Mouse (Mus musculus) liver, embryonic 13.5 days (tissue): ENCODE data around the gene Fyco1. TPM values are rescaled to one million over a fixed set of nuclear protein-coding genes. Genes with fewer than 3 reads are reported as not detected.
"Not testable (repeated sequence)": the region's sequence is repeated elsewhere in the genome, so short reads cannot be mapped to it uniquely, and the experiment has no call there.

Source experiments
- ATAC-seq: fragments of 200-750 bp; cut with Nextera tagmentation; 2 replicates; pipeline ENCODE4 v1.8.0; 2017; ENCODE audit warnings: low read depth, mild to moderate bottlenecking, moderate number of reproducible peaks, moderate library complexity
- DNase-seq: peaks from one replicate; pipeline ENCODE4 v3.0.0; 2022
- H3K27ac ChIP-seq: fragments of 300-500 bp; sonication (generic); 2 replicates; pipeline ENCODE4 v1.5.1; 2015; ENCODE audit warnings: moderate library complexity, mild to moderate bottlenecking, inconsistent platforms
- H3K27me3 ChIP-seq: fragments of 300-500 bp; sonication (generic); 2 replicates; pipeline ENCODE4 v1.6.1; 2015; ENCODE audit warnings: mild to moderate bottlenecking, inconsistent platforms
- H3K36me3 ChIP-seq: fragments of 300-500 bp; sonication (generic); 2 replicates; pipeline ENCODE4 v1.6.1; 2015; ENCODE audit warnings: mild to moderate bottlenecking, inconsistent platforms
- H3K4me1 ChIP-seq: fragments of 300-500 bp; sonication (generic); replicated peaks from 2 replicates; pipeline ENCODE4 v1.6.1; 2015; ENCODE audit warnings: inconsistent platforms
- H3K4me2 ChIP-seq: fragments of 300-500 bp; sonication (generic); 2 replicates; pipeline ENCODE4 v1.6.1; 2015; ENCODE audit warnings: inconsistent platforms, mild to moderate bottlenecking, moderate library complexity
- H3K4me3 ChIP-seq: fragments of 300-500 bp; sonication (generic); replicated peaks from 2 replicates; pipeline ENCODE4 v1.5.1; 2015; ENCODE audit warnings: mild to moderate bottlenecking, inconsistent platforms
- H3K9ac ChIP-seq: fragments of 300-500 bp; sonication (generic); 2 replicates; pipeline ENCODE4 v1.6.1; 2015; ENCODE audit warnings: mild to moderate bottlenecking, inconsistent platforms
- H3K9me3 ChIP-seq: fragments of 300-500 bp; sonication (generic); replicated peaks from 2 replicates; pipeline ENCODE4 v1.6.1; 2016; ENCODE audit warnings: inconsistent platforms
- WGBS: fragments of 180-500 bp; shearing (Covaris S2); methylation state at CpG from one replicate; pipeline ENCODE4 v1.1.7; 2015; ENCODE audit not compliant: insufficient replicate concordance; 5-methylcytosine and 5-hydroxymethylcytosine counted together
- polyA plus RNA-seq: library from polyadenylated mRNA; unstranded; fragments of >200 nt; fragmentation: Nextera tagmentation; extraction: Ambion mirVana; gene quantifications from 2 replicates; pipeline ENCODE4 v1.2.1, GENCODE M21; 2015

Gene Fyco1
- polyA plus RNA-seq, 1 experiment from 2014 or later = 3.4 TPM

- 39% methylated on average over 1 of the region's 1 CpGs for WGBS
- no peak for ATAC-seq
- H3K9me3 ChIP-seq = no peaks in the 10 kb centered on the region
Measured at GRCm38 (mm10) chr9:123768443-123768842, 83.3 kb downstream of the Fyco1 start.

GRCm38 (mm10) chr9:123766996-123767395, 84.7 kb downstream of the Fyco1 start:
- H3K36me3 ChIP-seq = no peaks in the 10 kb centered on the region
- H3K27me3 ChIP-seq = no peaks in the 10 kb centered on the region
- no peak overlapping the region for H3K4me2 ChIP-seq
- 64% methylated on average over 3 of the region's 3 CpGs for WGBS
- DNase-seq = no peak
- no peaks in the 10 kb centered on the region for H3K4me1 ChIP-seq
- H3K4me3 ChIP-seq = no peak overlapping the region
- H3K9me3 ChIP-seq = no peaks in the 10 kb centered on the region
- no peak overlapping the region for H3K27ac ChIP-seq
- ATAC-seq = no peak
- no peak overlapping the region for H3K9ac ChIP-seq

More at GRCm38 (mm10) chr9:123768443-123768842, 83.3 kb downstream of the Fyco1 start:
- Histone ChIP-seq H3K27me3 (no peaks in the 10 kb centered on the region), H3K9ac (no peak overlapping the region), H3K36me3 (no peaks in the 10 kb centered on the region), H3K4me2 (no peak overlapping the region), H3K4me3 (no peak overlapping the region), H3K27ac (no peak overlapping the region), H3K4me1 (no peaks in the 10 kb centered on the region)
- no peak for DNase-seq

- Histone ChIP-seq H3K4me1 (no peaks in the 10 kb centered on the region), H3K27me3 (no peaks in the 10 kb centered on the region), H3K4me2 (no peak overlapping the region), H3K4me3 (no peak overlapping the region), H3K9me3 (no peaks in the 10 kb centered on the region), H3K27ac (no peak overlapping the region), H3K36me3 (no peaks in the 10 kb centered on the region), H3K9ac (no peak overlapping the region)
- no peak for ATAC-seq
- 51% methylated on average over 3 of the region's 3 CpGs for whole genome bisulfite sequencing
- DNase-seq = no peak
Measured at GRCm38 (mm10) chr9:123763771-123764170, 87.9 kb downstream of the Fyco1 start.

- no peak overlapping the region for H3K9ac ChIP-seq
- WGBS = 79% methylated on average over 4 of the region's 4 CpGs
- DNase-seq = no peak
- no peak for ATAC-seq
- H3K27ac ChIP-seq = no peak overlapping the region
- no peaks in the 10 kb centered on the region for H3K4me1 ChIP-seq
- no peaks in the 10 kb centered on the region for H3K36me3 ChIP-seq
- H3K4me3 ChIP-seq = no peak overlapping the region
- H3K27me3 ChIP-seq = no peaks in the 10 kb centered on the region
- H3K4me2 ChIP-seq = no peak overlapping the region
- no peaks in the 10 kb centered on the region for H3K9me3 ChIP-seq
Measured at GRCm38 (mm10) chr9:123762886-123763285, 88.8 kb downstream of the Fyco1 start.

- H3K4me3 ChIP-seq = no peak overlapping the region
- DNase-seq (no peak), ATAC-seq (no peak)
- no peaks in the 10 kb centered on the region for H3K36me3 ChIP-seq
- no peak overlapping the region for H3K9ac ChIP-seq
- no peak overlapping the region for H3K27ac ChIP-seq
- H3K9me3 ChIP-seq = no peaks in the 10 kb centered on the region
- 69% methylated on average over 3 of the region's 3 CpGs for WGBS
- no peaks in the 10 kb centered on the region for H3K4me1 ChIP-seq
- no peak overlapping the region for H3K4me2 ChIP-seq
- H3K27me3 ChIP-seq = no peaks in the 10 kb centered on the region
Measured at GRCm38 (mm10) chr9:123760806-123761205, 90.9 kb downstream of the Fyco1 start.

- Histone ChIP-seq H3K27me3 (no peaks in the 10 kb centered on the region), H3K27ac (no peak overlapping the region), H3K4me3 (no peak overlapping the region), H3K9me3 (no peaks in the 10 kb centered on the region), H3K4me2 (no peak overlapping the region), H3K36me3 (no peaks in the 10 kb centered on the region), H3K4me1 (no peaks in the 10 kb centered on the region), H3K9ac (no peak overlapping the region)
- DNase-seq (no peak), ATAC-seq (no peak)
- 57% methylated on average over 4 of the region's 4 CpGs for WGBS
Measured at GRCm38 (mm10) chr9:123758645-123759044, 93.1 kb downstream of the Fyco1 start.

- Histone ChIP-seq H3K4me1 (no peaks in the 10 kb centered on the region), H3K36me3 (no peaks in the 10 kb centered on the region), H3K27me3 (no peaks in the 10 kb centered on the region), H3K4me2 (no peak overlapping the region), H3K9me3 (no peaks in the 10 kb centered on the region), H3K27ac (no peak overlapping the region), H3K4me3 (no peak overlapping the region), H3K9ac (no peak overlapping the region)
- DNase-seq = no peak
- WGBS = 63% methylated on average over 1 of the region's 1 CpGs
- no peak for ATAC-seq
Measured at GRCm38 (mm10) chr9:123758156-123758555, 93.5 kb downstream of the Fyco1 start.

- Histone ChIP-seq H3K4me3 (no peak overlapping the region), H3K9ac (no peak overlapping the region), H3K36me3 (no peaks in the 10 kb centered on the region), H3K27ac (no peak overlapping the region), H3K4me1 (no peaks in the 10 kb centered on the region), H3K27me3 (no peaks in the 10 kb centered on the region), H3K9me3 (no peaks in the 10 kb centered on the region), H3K4me2 (no peak overlapping the region)
- ATAC-seq (no peak), DNase-seq (no peak)
- WGBS = 46% methylated on average over 2 of the region's 2 CpGs
Measured at GRCm38 (mm10) chr9:123757326-123757725, 94.4 kb downstream of the Fyco1 start.

GRCm38 (mm10) chr9:123756752-123757151, 94.9 kb downstream of the Fyco1 start:
- H3K4me2 ChIP-seq = no peak overlapping the region
- 34% methylated on average over 3 of the region's 3 CpGs for WGBS
- H3K36me3 ChIP-seq = no peaks in the 10 kb centered on the region
- H3K27me3 ChIP-seq = no peaks in the 10 kb centered on the region
- H3K9ac ChIP-seq = no peak overlapping the region
- H3K4me3 ChIP-seq = no peak overlapping the region
- DNase-seq (no peak), ATAC-seq (no peak)
- H3K4me1 ChIP-seq = no peaks in the 10 kb centered on the region
- no peaks in the 10 kb centered on the region for H3K9me3 ChIP-seq
- H3K27ac ChIP-seq = no peak overlapping the region

- no peaks in the 10 kb centered on the region for H3K4me1 ChIP-seq
- ATAC-seq = no peak
Measured at GRCm38 (mm10) chr9:123754333-123754732, 97.4 kb downstream of the Fyco1 start.

GRCm38 (mm10) chr9:123749687-123750086, 102.0 kb downstream of the Fyco1 start:
- H3K9ac ChIP-seq, H3K36me3 ChIP-seq, DNase-seq, H3K27me3 ChIP-seq, H3K4me3 ChIP-seq, H3K4me1 ChIP-seq, H3K27ac ChIP-seq, ATAC-seq, H3K9me3 ChIP-seq, H3K4me2 ChIP-seq: not testable (repeated sequence)
- 69% methylated on average over 8 of the region's 8 CpGs for WGBS

More at GRCm38 (mm10) chr9:123754333-123754732, 97.4 kb downstream of the Fyco1 start:
- WGBS = 65% methylated on average over 4 of the region's 4 CpGs
- Histone ChIP-seq H3K4me3 (no peak overlapping the region), H3K9me3 (no peaks in the 10 kb centered on the region), H3K27me3 (no peaks in the 10 kb centered on the region), H3K27ac (no peak overlapping the region), H3K9ac (no peak overlapping the region), H3K4me2 (no peak overlapping the region), H3K36me3 (no peaks in the 10 kb centered on the region)
- no peak for DNase-seq

GRCm38 (mm10) chr9:123740799-123741198, 110.9 kb downstream of the Fyco1 start:
- Histone ChIP-seq H3K4me1 (no peaks in the 10 kb centered on the region), H3K27me3 (no peaks in the 10 kb centered on the region), H3K9ac (no peak overlapping the region), H3K4me2 (no peak overlapping the region), H3K36me3 (no peaks in the 10 kb centered on the region), H3K27ac (no peak overlapping the region), H3K4me3 (no peak overlapping the region), H3K9me3 (no peaks in the 10 kb centered on the region)
- no peak for ATAC-seq
- WGBS = 68% methylated on average over 4 of the region's 4 CpGs
- no peak for DNase-seq
